Mouse (Mus musculus): ENCODE measurements around the gene Foxk1. TPM values are rescaled to one million over a fixed set of nuclear protein-coding genes. Genes with fewer than 3 reads are reported as not detected.

Gene Foxk1
- polyA plus RNA-seq, 1 experiment from 2014 or later, result 2.5 TPM

DNA sequence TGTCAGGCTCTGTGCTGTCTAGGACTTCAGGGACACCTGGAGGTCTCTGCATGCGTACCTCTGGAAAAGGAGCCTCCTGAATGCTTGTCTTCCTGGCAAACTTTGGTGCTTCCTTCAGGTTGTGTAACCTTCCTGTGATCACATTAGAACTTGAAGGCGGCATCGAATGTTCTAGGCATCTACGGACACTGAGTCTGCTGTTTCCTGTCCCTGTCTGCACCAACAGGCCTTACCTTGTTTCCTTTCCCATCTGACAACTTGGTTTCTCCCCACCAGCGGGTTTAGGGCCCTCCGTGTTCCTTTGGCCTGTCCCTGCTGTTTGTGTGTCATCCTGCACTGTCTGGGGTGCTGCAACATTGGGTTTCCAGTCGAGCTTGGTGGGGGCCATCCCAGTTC, 40.7 kb downstream of the Foxk1 start:
- Histone ChIP-seq H3K9me3 (replicated peaks; ENCODE audit: control insufficient read depth, low read length) (no peaks in the 10 kb centered on the region), H3K36me3 (ENCODE audit: control insufficient read depth, insufficient read depth) (no peaks in the 10 kb centered on the region), H3K4me2 (ENCODE audit: low read depth, low read length) (peak overlapping the region; percentile 83; the same call in 1 of the 2 replicates), H3K4me1 (ENCODE audit: control insufficient read depth, insufficient read depth, low read length) (peaks cover 49% of the 10 kb centered on the region), H3K27ac (ENCODE audit: low read length) (peak overlapping the region; percentile 56), H3K27me3 (ENCODE audit: control insufficient read depth, insufficient read depth, low read length) (no peaks in the 10 kb centered on the region), H3K4me3 (ENCODE audit: low read length) (no peak overlapping the region), H3K9ac (ENCODE audit: low read length) (0 out of 2 replicates have a peak overlapping the region, but pooled peaks have one; percentile 7)
- 80% methylated on average over 7 of the region's 7 CpGs for WGBS
- no peak for ATAC-seq (replicated peaks; ENCODE audit: extremely low read depth, insufficient read depth, low FRiP score)

- H3K4me3 ChIP-seq (ENCODE audit: low read length), result no peak overlapping the region
- H3K4me1 ChIP-seq (ENCODE audit: control insufficient read depth, insufficient read depth, low read length), result peaks cover 54% of the 10 kb centered on the region
- no peak for ATAC-seq (replicated peaks; ENCODE audit: extremely low read depth, insufficient read depth, low FRiP score)
- H3K9ac ChIP-seq (ENCODE audit: low read length), result no peak overlapping the region
- H3K27me3 ChIP-seq (ENCODE audit: control insufficient read depth, insufficient read depth, low read length), result no peaks in the 10 kb centered on the region
- no peaks in the 10 kb centered on the region for H3K36me3 ChIP-seq (ENCODE audit: control insufficient read depth, insufficient read depth)
- 69% methylated on average over 15 of the region's 15 CpGs for WGBS
- no peaks in the 10 kb centered on the region for H3K9me3 ChIP-seq (replicated peaks; ENCODE audit: control insufficient read depth, low read length)
- no peak overlapping the region for H3K27ac ChIP-seq (ENCODE audit: low read length)
- no peak overlapping the region for H3K4me2 ChIP-seq (ENCODE audit: low read depth, low read length)
Observed at GRCm38 (mm10) chr5:142443514-142443913, 42.2 kb downstream of the Foxk1 start.

- no peak for ATAC-seq (replicated peaks; ENCODE audit: extremely low read depth, insufficient read depth, low FRiP score)
- peaks cover 54% of the 10 kb centered on the region for H3K4me1 ChIP-seq (ENCODE audit: control insufficient read depth, insufficient read depth, low read length)
- no peaks in the 10 kb centered on the region for H3K9me3 ChIP-seq (replicated peaks; ENCODE audit: control insufficient read depth, low read length)
- H3K4me2 ChIP-seq (ENCODE audit: low read depth, low read length), result no peak overlapping the region
- no peaks in the 10 kb centered on the region for H3K27me3 ChIP-seq (ENCODE audit: control insufficient read depth, insufficient read depth, low read length)
- WGBS, result 71% methylated on average over 14 of the region's 14 CpGs
- H3K9ac ChIP-seq (ENCODE audit: low read length), result 0 out of 2 replicates have a peak overlapping the region, but pooled peaks have one; percentile 39
- H3K4me3 ChIP-seq (ENCODE audit: low read length), result no peak overlapping the region
- no peak overlapping the region; the same call in 1 of the 2 replicates for H3K27ac ChIP-seq (ENCODE audit: low read length)
- H3K36me3 ChIP-seq (ENCODE audit: control insufficient read depth, insufficient read depth), result peaks cover 3% of the 10 kb centered on the region; the same call in 1 of the 2 replicates
Observed at GRCm38 (mm10) chr5:142443994-142444393, 42.7 kb downstream of the Foxk1 start.

DNA sequence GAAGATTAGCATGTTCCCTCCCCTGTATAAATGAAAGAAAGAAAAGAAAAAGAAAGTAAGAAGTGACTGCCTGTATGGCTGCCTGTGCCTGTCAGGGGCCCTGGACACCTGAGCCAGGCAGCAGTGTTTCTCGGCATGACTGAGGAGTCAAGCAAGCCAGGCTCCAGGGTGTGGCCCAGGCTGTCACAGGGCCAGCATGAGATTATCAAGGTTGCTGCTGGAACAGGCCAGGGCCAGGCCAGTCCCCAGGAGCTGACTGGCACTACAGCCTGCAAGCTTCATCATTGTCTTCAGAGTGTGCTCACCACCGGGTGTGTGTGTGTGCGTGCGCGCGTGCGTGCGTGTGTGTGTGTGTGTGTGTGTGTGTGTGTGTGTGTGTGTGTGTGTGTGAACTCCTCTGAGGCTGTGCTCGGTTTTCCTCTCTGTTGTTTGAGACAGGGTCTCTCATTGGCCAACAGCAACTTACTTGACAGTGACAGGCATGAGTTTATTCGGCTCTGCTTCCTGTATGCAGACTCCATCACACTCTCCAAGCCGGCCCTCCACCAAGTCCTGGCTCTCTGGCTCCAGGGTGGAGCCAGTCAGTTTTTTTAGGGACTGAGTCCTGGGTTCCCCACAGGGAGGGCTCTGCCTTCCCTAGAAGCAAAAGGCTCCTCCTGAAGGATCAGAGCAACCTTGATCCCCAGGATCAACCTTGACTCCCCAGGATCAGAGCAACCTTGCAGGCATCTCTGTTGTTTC, 43.7 kb downstream of the Foxk1 start:
- peak overlapping the region; percentile 39; the same call in 1 of the 2 replicates for H3K9ac ChIP-seq (ENCODE audit: low read length)
- no peaks in the 10 kb centered on the region for H3K27me3 ChIP-seq (ENCODE audit: control insufficient read depth, insufficient read depth, low read length)
- WGBS, result 43% methylated on average over 11 of the region's 11 CpGs
- H3K4me2 ChIP-seq (ENCODE audit: low read depth, low read length), result no peak overlapping the region
- H3K36me3 ChIP-seq (ENCODE audit: control insufficient read depth, insufficient read depth), result peaks cover 9% of the 10 kb centered on the region; the same call in 1 of the 2 replicates
- H3K27ac ChIP-seq (ENCODE audit: low read length), result peak overlapping the region; percentile 46
- no peak for ATAC-seq (replicated peaks; ENCODE audit: extremely low read depth, insufficient read depth, low FRiP score)
- no peaks in the 10 kb centered on the region for H3K9me3 ChIP-seq (replicated peaks; ENCODE audit: control insufficient read depth, low read length)
- no peak overlapping the region for H3K4me3 ChIP-seq (ENCODE audit: low read length)
- H3K4me1 ChIP-seq (ENCODE audit: control insufficient read depth, insufficient read depth, low read length), result peaks cover 46% of the 10 kb centered on the region

- WGBS, result 48% methylated on average over 8 of the region's 8 CpGs
- H3K27me3 ChIP-seq (ENCODE audit: control insufficient read depth, insufficient read depth, low read length), result no peaks in the 10 kb centered on the region
- H3K4me2 ChIP-seq (ENCODE audit: low read depth, low read length), result no peak overlapping the region
- H3K9me3 ChIP-seq (replicated peaks; ENCODE audit: control insufficient read depth, low read length), result no peaks in the 10 kb centered on the region
- no peak overlapping the region for H3K4me3 ChIP-seq (ENCODE audit: low read length)
- H3K36me3 ChIP-seq (ENCODE audit: control insufficient read depth, insufficient read depth), result peaks cover 16% of the 10 kb centered on the region; the same call in 1 of the 2 replicates
- H3K9ac ChIP-seq (ENCODE audit: low read length), result 0 out of 2 replicates have a peak overlapping the region, but pooled peaks have one; percentile 0
- no peak overlapping the region; the same call in 1 of the 2 replicates for H3K27ac ChIP-seq (ENCODE audit: low read length)
- peaks cover 44% of the 10 kb centered on the region for H3K4me1 ChIP-seq (ENCODE audit: control insufficient read depth, insufficient read depth, low read length)
- no peak for ATAC-seq (replicated peaks; ENCODE audit: extremely low read depth, insufficient read depth, low FRiP score)
Observed at GRCm38 (mm10) chr5:142445709-142446108, 44.4 kb downstream of the Foxk1 start.

DNA sequence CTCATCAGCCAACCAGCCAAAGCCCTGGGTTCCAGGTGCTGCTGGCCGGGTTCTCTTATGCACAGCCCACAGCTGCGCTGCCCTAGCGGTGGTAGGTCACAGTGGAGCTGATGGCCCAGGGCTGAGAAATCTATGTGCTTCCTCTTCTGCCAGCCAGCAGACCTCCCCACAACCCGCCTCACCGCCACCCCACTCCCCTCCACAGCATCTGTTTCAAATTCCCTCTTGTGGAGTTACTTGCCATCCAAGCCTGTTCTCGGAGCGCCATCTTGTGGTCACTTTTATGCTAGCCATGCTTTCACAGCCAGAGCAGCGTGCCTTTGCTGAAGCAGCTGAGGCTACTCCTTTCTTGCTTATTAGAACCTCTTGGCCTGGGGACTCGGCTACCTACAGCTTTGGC, 46.8 kb downstream of the Foxk1 start:
- no peaks in the 10 kb centered on the region for H3K27me3 ChIP-seq (ENCODE audit: control insufficient read depth, insufficient read depth, low read length)
- peaks cover 22% of the 10 kb centered on the region for H3K36me3 ChIP-seq (ENCODE audit: control insufficient read depth, insufficient read depth)
- H3K4me3 ChIP-seq (ENCODE audit: low read length), result no peak overlapping the region
- no peak overlapping the region for H3K9ac ChIP-seq (ENCODE audit: low read length)
- 7% methylated on average over 9 of the region's 9 CpGs for WGBS
- H3K9me3 ChIP-seq (replicated peaks; ENCODE audit: control insufficient read depth, low read length), result no peaks in the 10 kb centered on the region
- peaks cover 31% of the 10 kb centered on the region for H3K4me1 ChIP-seq (ENCODE audit: control insufficient read depth, insufficient read depth, low read length)
- H3K4me2 ChIP-seq (ENCODE audit: low read depth, low read length), result no peak overlapping the region
- ATAC-seq (replicated peaks; ENCODE audit: extremely low read depth, insufficient read depth, low FRiP score), result peak; percentile 28
- no peak overlapping the region for H3K27ac ChIP-seq (ENCODE audit: low read length)

DNA sequence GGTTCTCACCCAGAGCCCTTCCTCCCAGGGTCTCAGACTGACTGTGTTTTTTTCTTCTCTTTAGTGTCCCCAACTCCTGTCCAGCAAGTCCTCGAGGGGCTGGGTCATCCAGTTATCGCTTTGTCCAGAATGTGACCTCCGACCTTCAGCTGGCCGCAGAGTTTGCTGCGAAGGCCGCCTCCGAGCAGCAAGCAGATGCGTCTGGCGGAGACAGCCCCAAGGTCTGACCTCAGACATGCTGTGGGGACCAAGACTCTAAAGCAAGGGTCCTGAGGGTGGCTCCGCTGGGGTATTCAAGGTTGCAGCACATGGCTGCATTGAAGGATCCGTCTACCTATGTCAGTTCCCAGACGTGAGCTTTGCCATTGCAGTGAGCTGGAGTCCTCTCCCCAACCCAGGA, 47.3 kb downstream of the Foxk1 start:
- 60% methylated on average over 12 of the region's 12 CpGs for WGBS
- Histone ChIP-seq H3K36me3 (ENCODE audit: control insufficient read depth, insufficient read depth) (peaks cover 28% of the 10 kb centered on the region), H3K4me1 (ENCODE audit: control insufficient read depth, insufficient read depth, low read length) (peaks cover 26% of the 10 kb centered on the region), H3K27me3 (ENCODE audit: control insufficient read depth, insufficient read depth, low read length) (no peaks in the 10 kb centered on the region), H3K9me3 (replicated peaks; ENCODE audit: control insufficient read depth, low read length) (no peaks in the 10 kb centered on the region), H3K9ac (ENCODE audit: low read length) (no peak overlapping the region), H3K27ac (ENCODE audit: low read length) (no peak overlapping the region), H3K4me3 (ENCODE audit: low read length) (no peak overlapping the region), H3K4me2 (ENCODE audit: low read depth, low read length) (no peak overlapping the region)
- no peak for ATAC-seq (replicated peaks; ENCODE audit: extremely low read depth, insufficient read depth, low FRiP score)

- ATAC-seq (replicated peaks; ENCODE audit: extremely low read depth, insufficient read depth, low FRiP score), result no peak
- H3K4me1 ChIP-seq (ENCODE audit: control insufficient read depth, insufficient read depth, low read length), result peaks cover 8% of the 10 kb centered on the region
- no peak overlapping the region for H3K4me2 ChIP-seq (ENCODE audit: low read depth, low read length)
- H3K27me3 ChIP-seq (ENCODE audit: control insufficient read depth, insufficient read depth, low read length), result no peaks in the 10 kb centered on the region
- H3K9ac ChIP-seq (ENCODE audit: low read length), result no peak overlapping the region
- H3K4me3 ChIP-seq (ENCODE audit: low read length), result no peak overlapping the region
- H3K9me3 ChIP-seq (replicated peaks; ENCODE audit: control insufficient read depth, low read length), result no peaks in the 10 kb centered on the region
- H3K36me3 ChIP-seq (ENCODE audit: control insufficient read depth, insufficient read depth), result peaks cover 45% of the 10 kb centered on the region
- 89% methylated on average over 9 of the region's 9 CpGs for WGBS
- no peak overlapping the region for H3K27ac ChIP-seq (ENCODE audit: low read length)
Observed at GRCm38 (mm10) chr5:142450846-142451245, 49.5 kb downstream of the Foxk1 start.

DNA sequence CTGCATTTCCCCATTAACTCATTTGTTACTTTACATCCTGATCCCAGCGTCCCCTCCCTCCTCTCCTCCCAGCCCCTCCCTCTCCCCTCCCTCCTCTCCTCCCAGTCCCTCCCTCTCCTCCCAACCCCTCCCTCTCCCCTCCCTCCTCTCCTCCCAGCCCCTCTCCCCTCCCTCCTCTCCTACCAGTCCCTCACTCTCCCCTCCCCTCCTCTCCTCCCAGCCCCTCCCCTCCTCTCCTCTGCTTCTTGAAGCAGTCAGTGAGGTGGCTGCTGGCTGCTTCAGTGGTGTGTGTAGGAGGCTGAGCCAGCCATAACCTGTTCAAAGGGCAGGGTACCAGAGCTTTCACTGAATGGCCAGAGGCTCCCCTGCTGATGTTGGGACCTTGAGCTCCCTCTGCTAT, 50.5 kb downstream of the Foxk1 start:
- Histone ChIP-seq H3K27ac (ENCODE audit: low read length) (no peak overlapping the region), H3K4me2 (ENCODE audit: low read depth, low read length) (no peak overlapping the region), H3K9me3 (replicated peaks; ENCODE audit: control insufficient read depth, low read length) (no peaks in the 10 kb centered on the region), H3K9ac (ENCODE audit: low read length) (no peak overlapping the region), H3K4me3 (ENCODE audit: low read length) (no peak overlapping the region), H3K27me3 (ENCODE audit: control insufficient read depth, insufficient read depth, low read length) (no peaks in the 10 kb centered on the region), H3K4me1 (ENCODE audit: control insufficient read depth, insufficient read depth, low read length) (peaks cover 6% of the 10 kb centered on the region), H3K36me3 (ENCODE audit: control insufficient read depth, insufficient read depth) (peaks cover 47% of the 10 kb centered on the region)
- no peak for ATAC-seq (replicated peaks; ENCODE audit: extremely low read depth, insufficient read depth, low FRiP score)
- 25% methylated on average over 1 of the region's 1 CpGs for WGBS

All from heart, embryonic 16.5 days (tissue).